Mouse (Mus musculus) brain, adult 2 months (tissue): ENCODE measurements at regions not wholly inside any gene's neighbourhood (a gene's known extent, or its start where the extent isn't known, plus 50 kb on each side); places are given as distances from the start of the nearest gene placed in this dataset.
A peak's percentile ranks its signal among the peaks of the same experiment; 100 is the strongest.

ENCODE experiments used
- DNase-seq: peaks from one replicate; pipeline ENCODE4 v3.0.0; 2011; ENCODE audit warnings: low read depth, low spot score

- DNase-seq = no peak
Measured at GRCm38 (mm10) chr8:107642241-107642640, 54.0 kb upstream of the Psmd7 start.

DNA sequence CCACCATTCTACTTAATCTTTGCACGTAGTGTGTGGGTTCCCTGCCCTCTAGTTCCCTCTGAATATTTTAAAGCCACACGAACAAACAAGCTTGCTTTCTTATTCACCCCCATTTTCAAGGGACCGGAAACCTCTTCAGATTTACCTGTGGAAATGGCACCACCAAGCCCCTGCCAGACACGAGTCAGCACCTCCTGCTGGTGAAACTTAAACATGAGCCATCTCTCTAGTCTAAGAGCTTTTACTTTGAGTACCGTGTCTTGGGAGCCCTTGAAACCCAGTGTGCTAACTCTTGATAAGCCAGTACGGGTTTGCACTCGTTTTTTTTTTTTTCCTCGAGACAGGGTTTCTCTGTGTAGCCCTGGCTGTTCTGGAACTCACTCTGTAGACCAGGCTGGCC lies 59.7 kb upstream of the Psmd7 start:
- no peak for DNase-seq

DNA sequence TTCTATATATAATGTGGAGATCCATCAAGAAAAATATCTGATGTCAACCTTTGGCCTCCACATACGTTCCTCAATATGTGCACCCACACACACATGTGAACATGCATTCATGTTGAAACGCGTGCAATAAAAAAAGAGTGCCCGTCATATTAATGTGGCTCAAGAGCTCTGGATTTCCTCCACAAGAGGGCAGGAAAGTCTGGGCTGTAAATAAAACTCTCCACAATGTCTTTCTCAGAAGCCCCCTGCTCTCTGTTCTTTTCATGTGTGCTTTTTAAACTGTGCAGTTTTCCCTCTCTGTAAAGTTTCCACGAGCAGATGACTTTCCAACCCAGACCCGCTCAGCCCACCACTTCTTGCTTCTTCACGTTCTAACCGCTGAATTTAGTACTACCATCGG lies 62.0 kb upstream of the Psmd7 start:
- DNase-seq = no peak

DNA sequence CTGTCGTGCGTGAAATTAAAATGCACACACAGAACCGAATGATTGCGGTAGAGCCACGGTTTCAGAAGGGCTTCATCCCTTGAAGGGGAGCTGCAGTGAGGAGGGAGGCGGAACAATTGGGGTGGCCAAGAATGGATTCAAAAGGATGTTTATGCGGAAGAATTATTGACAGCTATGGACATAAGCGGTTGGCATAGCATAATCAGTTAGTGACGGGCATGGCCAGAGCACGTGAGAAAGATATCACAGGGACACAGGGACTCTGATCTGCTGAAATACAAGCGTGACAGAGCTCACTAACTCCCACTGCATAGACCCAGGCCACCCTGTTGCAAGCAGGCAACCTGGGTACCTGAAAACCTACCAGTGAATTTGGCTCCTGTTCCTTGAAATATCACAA lies 63.2 kb upstream of the Psmd7 start:
- peak; percentile 2 for DNase-seq

DNA sequence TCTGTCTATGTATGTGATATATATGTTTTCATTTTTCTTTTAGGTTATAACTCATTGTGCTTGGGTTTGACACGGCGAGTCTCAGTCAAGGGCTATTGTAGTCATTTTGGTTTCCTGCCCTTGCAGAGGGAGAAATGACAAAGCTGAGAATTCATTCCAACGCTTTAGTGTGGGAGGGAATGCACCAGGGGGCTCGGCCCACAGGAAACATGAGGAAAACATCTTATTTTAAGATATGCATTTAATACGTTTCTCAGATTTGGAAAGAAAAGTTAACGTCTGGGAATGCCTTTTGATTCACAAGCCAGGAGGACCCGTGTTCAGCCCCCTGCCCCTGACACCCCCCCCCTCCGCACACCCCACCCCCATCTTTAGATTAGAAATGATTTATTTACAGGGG lies 64.0 kb upstream of the Psmd7 start:
- DNase-seq = no peak

- no peak for DNase-seq
Measured at GRCm38 (mm10) chr8:107653711-107654110, 65.4 kb upstream of the Psmd7 start.

GRCm38 (mm10) chr8:107656622-107657021 lies 68.4 kb upstream of the Psmd7 start:
- no peak for DNase-seq

GRCm38 (mm10) chr8:107657741-107658140 lies 69.5 kb upstream of the Psmd7 start:
- no peak for DNase-seq

DNA sequence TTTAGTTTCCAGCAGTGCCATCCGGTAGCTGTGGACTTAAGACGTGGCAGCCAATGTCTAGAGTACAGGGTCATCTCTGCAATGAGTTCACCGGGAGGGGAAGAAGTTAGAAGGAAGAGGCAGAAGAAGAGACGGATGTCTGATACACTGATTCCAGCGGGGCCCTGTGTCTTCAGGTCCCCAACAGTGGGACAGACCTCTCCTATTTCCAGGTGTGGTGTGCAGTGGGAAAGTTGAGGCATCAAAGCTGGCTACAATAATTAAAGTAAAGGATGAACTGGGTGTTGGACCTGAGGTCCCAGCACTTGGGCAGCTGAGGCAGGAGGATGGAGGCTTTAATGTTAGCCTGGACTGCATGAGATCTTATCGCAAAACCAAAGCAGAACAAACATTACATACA lies 70.1 kb upstream of the Psmd7 start:
- DNase-seq = no peak

DNA sequence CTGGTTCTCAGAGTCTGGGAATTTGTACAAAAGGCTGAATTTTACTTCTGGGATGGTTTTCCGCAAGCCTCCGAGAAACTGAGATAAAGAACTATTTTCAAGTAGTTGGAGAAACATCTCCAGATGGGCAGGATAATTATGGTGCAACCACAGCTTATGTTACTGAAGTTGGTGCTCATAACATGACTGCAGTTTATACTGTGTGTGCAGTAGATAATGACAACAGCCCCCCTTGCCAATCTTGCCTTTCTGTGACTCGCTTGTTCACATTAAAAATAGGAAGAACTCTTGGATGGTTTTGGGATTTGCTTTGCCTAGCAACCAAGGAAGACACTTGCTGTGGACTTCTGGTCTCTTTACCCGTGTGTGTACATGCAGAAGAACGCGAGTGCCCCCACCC lies 72.4 kb upstream of the Psmd7 start:
- peak; percentile 28 for DNase-seq

- DNase-seq = no peak
Measured at GRCm38 (mm10) chr8:107669608-107670007, 81.3 kb upstream of the Psmd7 start.

DNA sequence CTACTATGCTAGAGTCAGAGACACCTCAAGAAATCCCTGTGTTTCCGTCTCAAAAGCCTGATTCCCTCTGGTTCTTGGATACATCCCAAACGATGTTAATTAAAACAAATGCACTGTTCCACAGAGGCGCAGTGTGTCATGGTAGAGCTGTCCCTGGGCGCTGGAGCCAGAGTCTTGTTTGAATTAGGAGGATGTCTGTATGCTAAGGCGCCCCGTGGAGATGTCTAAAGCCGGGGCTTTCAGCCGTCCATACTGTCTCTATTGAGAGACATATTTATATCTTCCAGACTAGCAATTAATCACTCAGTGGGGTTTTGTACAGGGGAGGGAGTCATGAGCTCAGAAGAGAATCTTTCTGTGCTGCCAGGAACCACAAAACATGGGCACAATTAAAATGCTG lies 83.2 kb upstream of the Psmd7 start:
- DNase-seq = peak; percentile 13

- DNase-seq = no peak
Measured at GRCm38 (mm10) chr8:107672691-107673090, 84.4 kb upstream of the Psmd7 start.

DNA sequence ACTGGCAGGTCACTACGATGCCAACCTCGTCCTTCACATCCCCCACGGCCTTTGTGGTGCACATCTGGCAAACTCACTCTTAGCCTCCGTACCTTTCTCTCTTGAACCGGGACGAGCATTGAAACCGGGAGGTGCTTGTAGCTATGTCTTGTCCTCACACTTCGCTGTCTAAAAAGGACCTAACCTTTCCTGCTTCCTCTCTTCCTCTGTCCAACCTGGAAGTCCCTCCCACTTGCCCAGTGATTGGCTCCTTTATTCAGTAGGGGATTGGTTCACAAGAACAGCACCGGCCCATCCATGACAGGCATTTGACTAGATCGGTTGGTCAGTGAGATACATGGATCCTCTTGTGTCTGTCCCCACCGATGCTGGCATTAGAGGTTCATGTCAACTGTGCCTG lies 93.8 kb upstream of the Psmd7 start:
- no peak for DNase-seq

- DNase-seq = peak; percentile 49
Measured at GRCm38 (mm10) chr8:107684721-107685691, 96.7 kb upstream of the Psmd7 start.

GRCm38 (mm10) chr8:107686936-107687335 lies 98.7 kb upstream of the Psmd7 start:
- DNase-seq = no peak

- peak; percentile 20 for DNase-seq
Measured at GRCm38 (mm10) chr8:107687529-107687928, 99.3 kb upstream of the Psmd7 start.

- peak; percentile 29 for DNase-seq
Measured at GRCm38 (mm10) chr8:107689020-107689419, 100.8 kb upstream of the Psmd7 start.

GRCm38 (mm10) chr8:107691251-107691650 lies 103.0 kb upstream of the Psmd7 start:
- DNase-seq = no peak

DNA sequence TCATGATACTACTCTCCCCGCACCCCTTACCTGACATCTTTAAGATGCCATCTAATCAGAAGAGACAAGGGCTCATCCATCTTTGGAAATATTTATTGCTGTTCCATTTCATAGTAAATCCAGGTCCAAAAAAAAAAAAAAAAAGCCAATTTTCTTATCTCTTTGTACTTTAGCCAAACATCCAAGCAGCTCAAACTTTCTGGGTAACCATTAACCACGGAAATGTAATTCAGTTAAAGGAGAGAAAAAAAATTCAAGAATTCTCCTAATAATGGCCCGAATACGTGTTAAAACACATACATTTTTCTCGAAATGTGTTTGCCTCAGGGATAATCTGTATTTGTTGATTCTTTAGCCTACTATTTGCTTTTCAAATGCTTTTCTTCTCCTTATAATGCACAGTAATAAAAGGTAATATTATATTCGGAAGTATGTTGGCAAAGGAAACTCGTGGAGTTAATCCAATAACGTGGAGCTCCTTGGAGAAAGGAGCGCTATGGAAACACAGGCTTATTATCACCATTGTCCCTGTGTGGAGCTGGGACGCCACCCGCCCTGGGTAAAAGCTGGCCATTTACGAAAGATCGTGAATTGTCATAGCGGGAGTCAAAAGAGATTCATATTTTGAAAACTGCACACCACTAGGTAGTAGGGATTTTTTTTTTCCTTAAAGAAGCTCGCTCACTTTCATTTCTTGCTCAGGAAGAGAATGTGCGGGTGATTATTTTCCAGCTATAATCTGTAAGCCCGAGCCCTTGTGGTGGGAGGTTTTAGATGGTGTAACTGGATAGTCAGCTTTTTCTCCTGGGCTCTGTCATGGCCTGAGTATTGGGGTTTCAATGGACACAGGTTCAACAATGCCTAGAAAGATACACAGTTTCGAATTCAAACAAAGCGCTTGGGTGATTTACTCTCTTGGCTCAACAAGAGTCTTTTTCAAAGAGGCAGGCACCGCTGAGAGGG lies 108.4 kb upstream of the Psmd7 start:
- no peak for DNase-seq

DNA sequence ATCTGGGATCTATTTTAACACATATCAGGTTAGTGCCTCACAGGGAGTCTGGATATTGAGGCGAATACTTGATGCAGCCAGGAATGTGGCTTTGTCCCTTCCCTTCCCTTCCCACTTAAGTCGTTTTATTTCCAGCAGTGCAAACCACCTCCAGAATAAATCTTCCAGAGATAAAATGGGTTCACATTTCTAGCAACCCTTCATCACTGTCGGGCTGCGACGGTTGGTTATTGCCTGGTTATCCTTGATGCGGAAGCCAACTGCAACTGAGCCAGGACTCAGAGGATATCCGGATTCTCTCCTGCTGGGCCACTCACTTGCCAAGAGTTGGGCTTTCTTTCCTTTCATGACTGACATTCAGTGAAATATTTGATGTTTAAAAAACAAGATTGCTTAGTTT lies 111.0 kb upstream of the Psmd7 start:
- DNase-seq = no peak

GRCm38 (mm10) chr8:107699759-107700158 lies 111.5 kb upstream of the Psmd7 start:
- DNase-seq = no peak
